Mouse (Mus musculus) embryonic facial prominence, embryonic 10.5 days (tissue): ENCODE measurements around the gene Tmem238. TPM values are rescaled to one million over a fixed set of nuclear protein-coding genes. Genes with fewer than 3 reads are reported as not detected.
A peak's percentile ranks its signal among the peaks of the same experiment; 100 is the strongest.
"Not testable (repeated sequence)": the region's sequence is repeated elsewhere in the genome, so short reads cannot be mapped to it uniquely, and the experiment has no call there.

ENCODE experiments used
- DNase-seq: peaks from one replicate; pipeline ENCODE4 v3.0.0-alpha.2; 2017; ENCODE audit warnings: low spot score
- H3K27ac ChIP-seq: fragments of 300-500 bp; sonication (generic); replicated peaks from 2 replicates; pipeline ENCODE4 v1.5.1; 2016; ENCODE audit warnings: mild to moderate bottlenecking
- H3K27me3 ChIP-seq: fragments of 300-500 bp; sonication (generic); replicated peaks from 2 replicates; pipeline ENCODE4 v1.6.1; 2016; ENCODE audit warnings: low read depth, mild to moderate bottlenecking; ENCODE audit not compliant: poor library complexity, severe bottlenecking
- H3K36me3 ChIP-seq: fragments of 300-500 bp; sonication (generic); replicated peaks from 2 replicates; pipeline ENCODE4 v1.6.1; 2016; ENCODE audit warnings: mild to moderate bottlenecking, moderate library complexity
- H3K4me1 ChIP-seq: fragments of 300-500 bp; sonication (generic); 2 replicates; pipeline ENCODE4 v1.6.1; 2016
- H3K4me3 ChIP-seq: fragments of 300-500 bp; sonication (generic); 2 replicates; pipeline ENCODE4 v1.5.1; 2016; ENCODE audit warnings: mild to moderate bottlenecking, moderate library complexity
- H3K9me3 ChIP-seq: fragments of 300-500 bp; sonication (generic); 2 replicates; pipeline ENCODE4 v1.6.1; 2016; ENCODE audit warnings: mild to moderate bottlenecking
- WGBS: fragments of 180-500 bp; shearing (Covaris S2); methylation state at CpG from one replicate; pipeline ENCODE4 v1.1.7; 2016; 5-methylcytosine and 5-hydroxymethylcytosine counted together
- polyA plus RNA-seq: library from polyadenylated mRNA; unstranded; fragments of >200 nt; fragmentation: Nextera tagmentation; extraction: Ambion mirVana; gene quantifications from 2 replicates; pipeline ENCODE4 v1.2.1, GENCODE M21; 2016

Gene Tmem238
- polyA plus RNA-seq, 1 experiment from 2014 or later = 4.2 TPM

DNA sequence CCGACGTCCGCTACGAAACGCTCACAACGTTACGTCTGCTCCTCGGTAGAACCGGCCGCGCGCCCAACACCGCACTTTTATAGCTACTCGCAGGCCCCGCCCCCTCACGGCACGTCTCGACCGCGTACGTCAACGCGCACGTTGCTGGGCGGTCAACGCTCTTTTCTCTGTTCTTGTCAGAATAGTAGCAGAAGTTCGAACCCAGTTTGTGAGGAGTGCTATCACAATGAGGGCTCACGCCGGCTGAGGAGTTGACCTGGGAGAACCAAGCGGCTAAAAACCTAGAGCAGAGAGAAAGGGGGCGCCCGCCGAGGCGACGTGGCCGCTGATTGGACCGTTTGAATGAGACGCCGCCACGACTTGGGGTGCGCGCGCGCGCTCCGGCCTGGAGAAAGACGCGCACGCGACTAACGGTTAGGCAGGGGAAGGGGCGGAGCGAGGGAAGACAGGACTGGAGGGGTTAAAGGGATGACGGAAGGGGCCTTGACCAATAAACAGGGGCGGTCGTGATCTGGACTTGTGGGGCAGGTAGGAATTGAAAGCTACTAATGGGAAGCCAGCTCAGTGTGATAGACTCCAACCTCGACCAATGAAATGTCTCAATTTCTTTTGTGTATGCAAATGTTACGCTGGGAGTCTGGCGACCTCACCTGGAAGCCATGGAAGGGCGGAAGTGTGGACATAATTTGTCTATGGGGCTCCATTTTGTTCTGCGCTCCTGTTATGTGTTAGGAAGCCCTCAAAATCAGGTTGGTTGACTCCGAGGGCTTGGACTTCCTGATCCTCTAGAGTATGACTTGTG, 23.0 kb upstream of the Tmem238 start, which contains the start of gene Ube2s:
Ube2s (minus strand) TSS at position 288 of the 802 bp plus-strand sequence.
- WGBS = under 1% methylated on average over 62 of the region's 62 CpGs
- DNase-seq = peak; percentile 99
- peaks cover 29% of the 10 kb centered on the region for H3K4me1 ChIP-seq
- no peaks in the 10 kb centered on the region for H3K27me3 ChIP-seq
- peak within 1 kb of the TSS; percentile 98 for H3K27ac ChIP-seq
- H3K36me3 ChIP-seq = peaks cover 36% of the 10 kb centered on the region
- peak within 1 kb of the TSS; percentile 97 for H3K4me3 ChIP-seq
- no peaks in the 10 kb centered on the region for H3K9me3 ChIP-seq

DNA sequence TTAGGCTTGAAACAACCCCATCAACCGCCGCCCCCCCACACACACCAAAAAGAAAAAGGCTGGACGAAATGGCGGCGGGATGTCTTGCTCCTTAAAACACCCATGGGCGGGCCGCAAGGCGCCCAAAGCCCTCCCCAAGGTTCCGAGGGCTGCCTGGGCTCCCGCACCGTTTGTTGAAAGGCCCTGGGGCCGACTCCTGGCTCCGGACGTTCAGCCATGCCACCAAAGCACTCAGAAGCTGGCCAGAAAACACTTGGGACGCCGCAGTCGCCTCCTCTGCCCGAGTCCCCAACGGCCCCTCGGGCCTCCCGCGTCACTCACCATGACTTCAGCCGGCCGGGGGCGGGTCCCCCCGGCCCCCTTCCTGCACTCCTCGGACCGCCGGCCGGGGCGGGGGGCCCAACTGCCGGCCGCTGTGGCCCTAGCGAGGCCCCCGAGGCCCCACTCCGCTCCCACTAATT, 22.4 kb upstream of the Tmem238 start:
- Histone ChIP-seq H3K4me3 (peak overlapping the region; percentile 97), H3K9me3 (no peaks in the 10 kb centered on the region), H3K27me3 (no peaks in the 10 kb centered on the region), H3K4me1 (peaks cover 29% of the 10 kb centered on the region), H3K27ac (peak overlapping the region; percentile 98), H3K36me3 (peaks cover 43% of the 10 kb centered on the region)
- peak; percentile 62 for DNase-seq
- WGBS = 2% methylated on average over 36 of the region's 36 CpGs

DNA sequence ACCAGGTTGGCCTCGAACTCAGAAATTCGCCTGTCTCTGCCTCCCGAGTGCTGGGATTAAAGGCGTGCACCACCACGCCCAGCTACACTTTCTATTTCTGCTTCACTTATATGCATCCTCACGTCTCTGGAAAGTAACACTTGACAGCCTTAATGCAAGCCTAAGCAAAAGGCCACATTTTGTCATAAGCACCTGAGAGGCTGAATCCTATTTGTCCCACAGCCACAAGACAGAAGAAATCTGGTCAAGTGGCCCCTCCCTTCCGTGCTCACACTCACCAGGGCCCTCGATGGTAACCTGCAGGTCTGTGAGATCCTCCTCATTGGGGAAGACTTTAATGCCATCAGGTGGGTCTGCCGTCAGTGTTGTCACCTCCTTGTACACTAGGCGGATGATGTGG, 21.7 kb upstream of the Tmem238 start:
- WGBS = 44% methylated on average over 10 of the region's 10 CpGs
- H3K9me3 ChIP-seq, DNase-seq, H3K27me3 ChIP-seq: not testable (repeated sequence)
- Histone ChIP-seq H3K36me3 (peaks cover 50% of the 10 kb centered on the region), H3K4me3 (peak overlapping the region; percentile 97), H3K4me1 (peaks cover 29% of the 10 kb centered on the region), H3K27ac (peak overlapping the region; percentile 98)

DNA sequence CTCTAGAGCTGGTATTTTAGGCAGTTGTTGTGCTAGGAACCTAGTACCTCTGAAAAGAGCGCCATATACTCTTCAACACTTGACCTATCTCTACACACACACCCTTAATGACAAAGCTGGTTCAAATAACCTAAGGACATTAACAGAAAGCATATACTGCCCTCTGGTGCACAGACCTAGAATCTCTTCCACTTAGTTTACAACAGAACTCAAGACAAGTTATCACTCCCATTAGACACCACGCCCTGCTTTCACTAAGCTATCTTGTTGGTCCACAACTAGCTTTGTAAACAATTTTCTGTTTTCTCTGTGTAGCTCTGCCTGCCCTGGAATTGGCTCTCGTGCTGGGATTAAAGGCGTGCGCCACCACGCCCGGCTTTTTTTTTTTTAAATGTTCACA, 17.3 kb upstream of the Tmem238 start:
- no peak for DNase-seq
- Histone ChIP-seq H3K4me3 (no peak overlapping the region), H3K27ac (no peak overlapping the region), H3K36me3 (peaks cover 75% of the 10 kb centered on the region), H3K9me3 (no peaks in the 10 kb centered on the region), H3K27me3 (no peaks in the 10 kb centered on the region), H3K4me1 (peaks cover 24% of the 10 kb centered on the region)
- WGBS = 95% methylated on average over 7 of the region's 7 CpGs

DNA sequence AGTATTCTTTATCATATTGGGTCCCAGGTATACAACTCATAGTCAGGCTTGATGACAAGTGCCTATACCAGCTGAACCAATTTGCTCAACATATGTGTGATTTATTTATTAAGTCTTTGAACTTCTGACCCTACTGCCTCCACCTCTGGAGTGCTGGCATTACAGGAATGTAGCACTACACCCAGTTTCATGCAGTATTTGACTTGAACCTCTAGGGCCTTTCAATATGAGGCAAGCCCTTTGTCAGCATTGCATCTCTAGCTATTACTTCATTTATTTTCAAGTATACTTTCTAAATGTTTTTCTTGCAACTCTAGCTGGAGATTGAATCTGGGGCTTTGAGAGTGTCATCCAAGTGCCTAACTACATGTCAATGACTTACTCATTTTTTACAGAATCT, 12.8 kb upstream of the Tmem238 start:
- Histone ChIP-seq H3K9me3 (no peaks in the 10 kb centered on the region), H3K27me3 (no peaks in the 10 kb centered on the region), H3K27ac (no peak overlapping the region), H3K4me3 (no peak overlapping the region), H3K36me3 (peaks cover 49% of the 10 kb centered on the region), H3K4me1 (no peaks in the 10 kb centered on the region)
- no peak for DNase-seq

DNA sequence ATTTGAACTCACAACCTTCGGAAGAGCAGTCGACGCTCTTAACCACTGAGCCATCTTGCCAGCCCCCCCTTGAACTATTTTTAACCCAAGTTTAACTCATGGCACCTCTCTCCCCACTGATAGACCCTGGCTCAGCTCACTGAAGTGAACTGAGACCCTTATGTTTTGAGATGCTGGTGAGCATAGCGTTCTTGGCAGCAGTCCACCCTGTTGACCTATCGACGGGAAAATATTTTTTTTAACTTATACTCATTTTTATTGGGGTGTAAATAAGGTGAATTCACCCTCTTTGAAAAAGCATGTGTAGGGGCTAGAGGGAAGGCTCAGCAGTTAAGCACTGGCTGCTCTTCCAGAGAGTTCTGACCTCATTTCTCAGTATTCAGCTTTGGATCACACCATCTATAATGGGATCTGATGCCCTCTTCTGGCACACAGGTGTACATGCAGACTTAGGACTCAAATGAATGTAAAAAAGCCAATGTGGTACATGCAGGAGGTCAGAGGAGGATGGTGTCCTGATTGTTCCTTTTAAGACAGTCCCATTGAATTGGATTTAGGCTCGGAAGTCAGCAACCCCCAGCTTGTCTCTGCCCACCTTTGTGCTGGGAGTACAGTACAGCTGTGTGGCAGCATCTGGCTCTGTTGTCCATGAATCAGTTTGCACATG, 6.4 kb upstream of the Tmem238 start:
- no peaks in the 10 kb centered on the region for H3K9me3 ChIP-seq
- peaks cover 51% of the 10 kb centered on the region for H3K36me3 ChIP-seq
- no peak overlapping the region for H3K27ac ChIP-seq
- peaks cover 14% of the 10 kb centered on the region for H3K4me1 ChIP-seq
- 75% methylated on average over 7 of the region's 7 CpGs for WGBS
- H3K4me3 ChIP-seq = no peak overlapping the region
- no peak for DNase-seq
- H3K27me3 ChIP-seq = no peaks in the 10 kb centered on the region

DNA sequence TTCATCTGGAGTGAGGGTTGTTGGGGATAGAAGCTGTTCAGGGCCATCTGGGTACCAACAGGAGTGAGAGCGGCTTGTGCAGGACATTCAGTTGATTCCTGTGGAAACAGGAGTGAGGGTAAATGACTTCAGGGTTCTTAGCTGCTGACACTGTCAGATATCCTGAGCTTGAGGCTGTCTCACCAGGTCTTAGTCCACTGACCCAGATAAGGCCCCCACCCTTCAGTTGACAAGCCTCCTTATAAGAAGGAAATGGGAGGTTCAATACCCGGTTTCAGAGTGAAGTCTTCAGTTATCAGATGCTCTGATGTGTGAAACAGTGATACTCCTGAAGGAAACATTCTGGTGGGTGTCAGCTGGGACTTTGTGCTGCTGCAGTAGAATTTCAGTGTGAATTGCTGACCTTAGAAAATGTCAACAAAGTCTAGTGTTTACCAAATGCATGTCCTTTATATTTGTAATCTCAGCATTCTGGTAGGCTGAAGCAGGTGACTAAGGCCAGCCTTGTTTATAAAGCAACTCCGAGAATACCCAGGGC, 5.2 kb upstream of the Tmem238 start:
- WGBS = 87% methylated on average over 3 of the region's 3 CpGs
- Histone ChIP-seq H3K27me3 (peaks cover 6% of the 10 kb centered on the region), H3K4me3 (peak overlapping the region; percentile 79), H3K27ac (no peak overlapping the region), H3K4me1 (peaks cover 16% of the 10 kb centered on the region), H3K36me3 (peaks cover 51% of the 10 kb centered on the region), H3K9me3 (no peaks in the 10 kb centered on the region)
- DNase-seq = no peak

DNA sequence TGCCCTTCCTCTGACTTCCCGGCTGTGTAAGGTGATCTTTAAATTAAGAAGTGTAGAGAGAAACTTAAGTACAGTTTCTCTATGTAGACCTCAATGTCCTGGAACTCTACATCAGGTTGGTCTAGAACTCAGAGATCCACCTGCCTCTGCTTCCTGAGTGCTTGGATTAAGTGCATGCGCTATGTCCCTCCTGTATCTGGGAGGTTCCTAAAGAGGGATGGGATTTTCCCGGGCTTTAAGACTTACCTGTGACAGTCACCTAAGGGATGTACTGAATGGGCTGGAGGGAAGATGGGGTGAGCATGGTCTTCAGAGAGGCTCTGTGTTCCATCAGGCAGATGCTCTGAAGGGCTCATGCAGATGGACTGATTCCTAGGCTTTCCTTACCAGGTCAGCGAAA, 4.2 kb upstream of the Tmem238 start:
- H3K27me3 ChIP-seq = peaks cover 13% of the 10 kb centered on the region

DNA sequence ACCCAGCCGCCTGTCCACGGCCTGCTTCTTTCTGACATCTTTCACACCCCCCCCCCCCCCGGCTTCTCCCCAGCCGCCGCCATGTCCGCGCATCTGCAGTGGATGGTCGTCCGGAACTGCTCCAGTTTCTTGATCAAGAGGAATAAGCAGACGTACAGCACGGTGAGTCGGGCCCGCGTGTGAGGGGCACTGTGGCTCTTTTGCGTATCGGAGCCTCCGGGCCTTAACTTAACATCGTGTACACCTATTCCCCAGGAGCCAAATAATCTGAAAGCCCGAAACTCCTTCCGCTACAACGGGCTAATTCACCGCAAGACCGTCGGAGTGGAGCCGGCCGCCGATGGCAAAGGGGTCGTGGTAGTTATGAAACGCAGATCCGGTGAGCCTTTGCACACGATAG, 3.8 kb upstream of the Tmem238 start:
- peaks cover 47% of the 10 kb centered on the region for H3K36me3 ChIP-seq
- WGBS = under 1% methylated on average over 31 of the region's 31 CpGs
- peak overlapping the region; percentile 79 for H3K4me3 ChIP-seq
- H3K9me3 ChIP-seq, DNase-seq: not testable (repeated sequence)
- peak overlapping the region; percentile 94 for H3K27ac ChIP-seq
- peaks cover 18% of the 10 kb centered on the region for H3K27me3 ChIP-seq
- H3K4me1 ChIP-seq = peaks cover 30% of the 10 kb centered on the region

More for the DNA sequence above, 4.2 kb upstream of the Tmem238 start:
- no peak for DNase-seq
- Histone ChIP-seq H3K4me3 (peak overlapping the region; percentile 79), H3K36me3 (peaks cover 51% of the 10 kb centered on the region), H3K27ac (peak overlapping the region; percentile 94), H3K9me3 (no peaks in the 10 kb centered on the region), H3K4me1 (peaks cover 26% of the 10 kb centered on the region)
- WGBS = 43% methylated on average over 4 of the region's 4 CpGs

DNA sequence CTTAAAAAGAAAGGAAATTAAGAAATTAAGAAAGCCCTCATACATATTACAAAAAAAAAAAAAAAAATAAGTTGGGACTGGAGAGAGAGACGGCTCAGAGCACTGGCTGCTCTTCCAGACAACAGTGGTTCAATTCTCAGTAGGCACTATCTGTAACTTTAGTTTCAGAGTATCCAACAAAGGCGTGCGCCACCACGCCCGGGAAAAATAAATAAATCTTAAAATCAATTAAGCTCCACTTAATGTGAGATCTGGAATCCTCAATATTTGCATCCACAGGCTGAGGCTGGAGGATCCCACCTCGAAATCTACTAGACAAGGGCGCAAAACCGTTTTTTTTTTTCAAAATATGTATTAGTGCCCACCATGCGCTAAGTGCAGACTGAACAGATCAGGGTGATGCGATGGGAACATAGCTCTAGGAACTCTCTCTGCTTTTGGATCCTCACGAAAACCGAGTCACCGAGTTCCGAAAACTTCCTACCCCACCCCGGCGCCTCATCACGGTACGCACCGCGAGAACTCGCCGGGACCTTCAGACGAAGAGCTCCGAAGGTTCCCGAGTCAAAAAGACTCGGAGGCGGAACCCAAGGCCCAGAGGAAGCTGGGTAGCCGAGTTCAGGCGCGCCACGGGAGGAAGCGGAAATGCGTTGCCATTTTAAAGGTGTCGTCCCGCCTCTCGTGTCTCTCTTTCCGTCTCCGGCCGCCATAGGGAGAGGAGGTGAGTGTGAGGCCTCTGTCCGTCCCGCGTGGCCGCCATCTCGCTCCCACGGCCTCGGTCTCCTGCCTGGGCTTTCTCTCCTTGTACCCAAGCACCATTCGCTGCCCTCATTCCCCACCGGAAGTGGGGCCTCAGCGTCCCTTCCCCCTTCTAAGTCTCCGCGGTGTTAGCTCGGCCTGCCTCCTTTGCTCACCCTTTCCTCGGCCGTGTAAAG, 3.1 kb upstream of the Tmem238 start, which contains the start of gene Rpl28:
Rpl28 (plus strand) TSS at position 597 of the 935 bp plus-strand sequence.
- no peaks in the 10 kb centered on the region for H3K9me3 ChIP-seq
- H3K36me3 ChIP-seq = peaks cover 41% of the 10 kb centered on the region
- peak within 1 kb of the TSS; percentile 79 for H3K4me3 ChIP-seq
- 2% methylated on average over 54 of the region's 54 CpGs for WGBS
- peaks cover 31% of the 10 kb centered on the region for H3K4me1 ChIP-seq
- DNase-seq = peak; percentile 96
- peaks cover 25% of the 10 kb centered on the region for H3K27me3 ChIP-seq
- H3K27ac ChIP-seq = peak within 1 kb of the TSS; percentile 94

DNA sequence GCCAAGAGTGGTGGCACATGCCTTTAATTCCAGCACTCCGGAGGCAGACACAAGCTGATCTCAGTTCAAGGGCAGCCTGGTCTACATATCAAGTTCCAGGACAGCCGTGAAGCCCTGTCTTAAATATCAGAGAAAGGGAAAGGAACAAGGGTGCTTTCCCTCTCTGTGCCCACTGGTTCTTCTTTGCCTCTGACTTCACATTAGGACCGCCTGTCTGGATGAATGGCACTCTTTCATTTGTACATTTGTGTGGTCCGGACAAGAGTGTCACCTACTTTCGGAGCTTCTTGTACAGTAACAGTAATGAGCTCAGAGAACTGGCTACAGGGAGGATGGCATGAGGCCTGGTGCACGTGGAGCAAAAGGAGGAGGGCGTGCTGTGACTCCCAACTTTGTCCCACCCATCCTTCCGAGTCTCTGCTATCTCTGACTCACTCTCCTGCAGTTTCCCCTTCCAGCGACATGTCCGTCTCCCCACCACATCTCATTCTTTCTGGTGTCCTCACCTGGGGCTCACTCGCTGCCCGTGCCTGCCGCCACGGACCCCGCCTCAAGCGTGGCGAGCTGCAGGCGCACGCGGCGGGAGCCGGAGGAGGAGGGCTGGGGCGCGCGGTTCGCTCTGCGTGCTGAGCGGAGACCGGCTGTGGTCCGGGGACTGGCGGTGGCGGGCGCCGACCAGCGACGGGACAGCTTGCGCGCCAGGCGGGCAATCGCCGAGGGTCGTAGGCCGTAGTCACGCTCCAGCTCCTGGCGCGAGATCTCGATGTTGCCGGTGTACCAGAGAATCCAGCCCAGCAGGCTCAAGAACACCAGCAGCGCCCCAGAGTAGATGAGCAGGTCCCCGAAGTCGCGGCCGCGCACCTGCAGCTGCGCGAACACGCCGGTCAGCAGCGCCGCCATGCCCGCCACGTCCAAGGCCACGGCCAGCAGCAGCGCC, 689 bp downstream of the Tmem238 start:
- peaks cover 19% of the 10 kb centered on the region for H3K4me1 ChIP-seq
- H3K27ac ChIP-seq = peak overlapping the region; percentile 84
- peaks cover 33% of the 10 kb centered on the region for H3K27me3 ChIP-seq
- DNase-seq = peak; percentile 84
- peaks cover 4% of the 10 kb centered on the region for H3K36me3 ChIP-seq
- peak overlapping the region; percentile 63 for H3K4me3 ChIP-seq
- 2% methylated on average over 64 of the region's 64 CpGs for WGBS
- H3K9me3 ChIP-seq = no peaks in the 10 kb centered on the region
